Mouse (Mus musculus): ENCODE data around the gene Sart1. TPM values are rescaled to one million over a fixed set of nuclear protein-coding genes. Genes with fewer than 3 reads are reported as not detected.

The Sart1 gene
- 93.3 and 103 TPM in 2 replicates for total RNA-seq (2017)

DNA sequence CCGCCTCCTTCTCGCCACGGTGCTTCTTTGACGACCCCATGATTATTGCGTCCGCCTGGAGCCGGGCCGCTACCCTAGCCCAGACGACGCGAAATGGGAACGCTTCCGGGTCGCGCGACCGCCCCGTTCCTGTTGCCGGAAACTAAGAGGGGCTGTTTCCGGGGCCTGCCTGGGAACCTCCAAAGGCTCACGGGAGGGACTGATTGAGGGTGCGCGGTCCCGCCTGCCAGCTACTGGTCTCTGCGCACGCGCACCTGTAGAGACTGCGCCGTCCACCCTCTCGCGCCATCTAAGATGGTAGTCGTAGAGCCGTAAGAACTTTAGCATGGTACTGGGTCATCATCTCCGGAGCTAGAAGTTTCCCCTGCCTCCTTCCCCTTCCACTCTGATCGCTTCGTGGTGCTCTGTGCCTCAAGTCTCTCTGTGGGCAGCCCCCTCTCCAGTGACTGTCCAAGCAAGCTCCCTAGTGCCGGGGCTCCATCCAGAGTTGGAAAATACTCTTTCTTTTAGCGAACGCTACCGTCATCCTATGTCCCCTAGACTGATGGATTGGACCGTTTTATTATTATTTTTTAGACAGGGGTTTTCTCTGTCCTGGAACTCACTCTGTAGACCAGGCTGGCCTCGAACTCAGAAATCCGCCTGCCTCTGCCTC, at the start of gene Sart1:
Gene Sart1 (minus strand): TSS at position 116 of the 655 bp plus-strand sequence.
- peak; percentile 94 for ATAC-seq (replicated peaks; ENCODE audit: low read depth, poor library complexity, severe bottlenecking)

DNA sequence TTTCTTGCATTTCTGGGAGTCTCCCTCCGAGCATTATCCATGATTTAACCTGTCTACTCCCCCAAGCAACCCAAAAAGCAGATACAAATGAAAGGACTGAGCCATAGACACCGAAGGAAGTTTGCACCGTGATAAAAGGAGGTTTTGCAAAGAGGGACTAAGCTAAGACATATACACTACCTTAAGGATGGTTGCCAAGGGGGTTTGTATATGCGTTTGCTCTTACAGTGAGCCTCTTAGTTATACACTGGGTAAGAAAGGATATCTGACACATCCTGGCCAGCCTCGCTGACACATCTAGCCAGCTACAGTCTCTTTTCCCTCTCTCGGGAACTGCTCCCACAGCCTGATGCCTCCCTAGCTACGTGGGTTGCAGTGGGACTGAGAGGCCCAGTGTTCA, 45.4 kb upstream of the Sart1 start:
- ATAC-seq (replicated peaks; ENCODE audit: low read depth, poor library complexity, severe bottlenecking) = no peak

DNA sequence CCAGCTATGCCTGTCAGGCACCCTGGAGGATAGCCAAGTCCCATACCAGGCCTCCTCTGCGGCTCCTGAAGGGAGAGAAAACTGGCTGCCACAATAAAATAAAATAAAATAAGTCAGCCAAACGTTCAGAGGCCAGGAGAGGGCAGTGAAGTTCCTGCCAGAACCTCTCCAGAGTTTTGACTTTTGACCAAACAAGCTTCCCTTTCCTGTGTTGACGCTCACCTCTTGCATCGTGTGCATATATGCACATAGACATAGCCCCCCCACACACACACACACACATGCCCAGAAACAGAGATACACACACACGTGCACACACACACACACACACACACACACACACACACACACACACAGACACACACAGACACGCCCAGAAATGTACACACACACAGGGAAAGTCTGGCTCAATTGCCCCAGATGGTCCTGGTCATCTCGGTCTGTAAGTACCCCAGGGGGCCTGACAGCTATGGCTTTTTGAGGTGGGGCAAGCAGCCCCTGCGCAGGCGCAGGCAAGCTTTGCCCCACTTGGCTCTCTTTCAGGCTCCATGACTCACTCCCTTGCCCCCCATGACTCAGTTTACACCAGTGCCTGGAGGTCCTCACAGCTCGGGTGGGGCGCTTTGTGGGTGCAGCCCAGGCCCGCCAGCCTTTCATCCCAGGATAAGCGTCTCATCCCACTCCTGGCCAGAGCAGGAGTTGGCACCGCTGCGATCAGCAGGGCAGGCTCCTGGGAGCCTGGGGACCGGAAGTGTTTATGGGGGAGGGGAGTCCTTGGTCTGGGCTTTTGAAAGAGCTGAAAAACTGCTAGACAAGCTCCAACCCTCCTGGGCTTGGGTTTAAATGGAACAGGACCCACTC, 44.7 kb upstream of the Sart1 start:
- peak; percentile 75 for ATAC-seq (replicated peaks; ENCODE audit: low read depth, poor library complexity, severe bottlenecking)

DNA sequence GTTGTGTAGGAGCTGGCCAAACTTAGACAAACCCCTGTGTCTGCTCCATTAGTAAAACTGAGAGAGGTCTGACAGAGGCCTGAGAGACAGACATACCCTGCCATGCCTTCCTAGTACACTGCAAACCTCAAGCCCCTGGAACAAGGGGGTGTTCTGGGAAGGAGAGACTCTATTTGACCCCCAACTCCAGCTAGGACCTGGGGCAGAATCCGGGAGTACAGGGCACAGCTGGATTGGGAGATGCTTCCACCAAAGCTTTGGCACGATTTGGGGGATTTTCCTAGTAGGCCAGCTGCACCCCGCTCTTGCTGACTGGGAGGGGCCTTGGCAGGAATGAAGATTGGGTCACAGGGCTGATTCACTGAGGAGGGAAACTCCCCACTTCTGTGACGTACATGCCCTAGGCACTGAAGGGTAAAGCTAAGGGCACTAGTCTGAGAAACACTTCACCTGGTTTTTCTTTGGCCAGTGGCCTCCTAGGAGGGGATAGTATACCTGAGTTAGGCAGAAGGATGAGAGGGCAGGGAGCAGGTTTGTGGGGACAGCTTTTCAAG, 43.5 kb upstream of the Sart1 start:
- ATAC-seq (replicated peaks; ENCODE audit: low read depth, poor library complexity, severe bottlenecking) = no peak

DNA sequence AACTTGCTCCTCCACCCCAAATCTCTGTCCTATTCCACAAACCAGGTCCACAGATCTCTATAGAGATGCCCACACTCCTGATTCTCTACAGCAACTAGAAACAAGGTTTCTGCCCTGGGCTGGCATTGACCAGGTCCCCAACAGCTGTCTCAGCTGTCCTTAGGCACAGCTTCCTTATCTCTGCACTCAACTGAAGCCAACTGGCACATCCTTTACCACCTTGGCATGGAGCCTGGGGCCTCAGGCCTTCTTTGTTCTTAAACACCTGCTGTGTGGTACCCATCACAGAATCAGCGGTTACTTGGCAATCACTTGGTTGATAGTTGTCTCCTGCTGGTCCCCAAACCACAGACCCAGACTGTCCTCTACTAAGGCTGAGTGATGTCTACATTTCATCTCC, 41.9 kb upstream of the Sart1 start:
- ATAC-seq (replicated peaks; ENCODE audit: low read depth, poor library complexity, severe bottlenecking) = no peak

DNA sequence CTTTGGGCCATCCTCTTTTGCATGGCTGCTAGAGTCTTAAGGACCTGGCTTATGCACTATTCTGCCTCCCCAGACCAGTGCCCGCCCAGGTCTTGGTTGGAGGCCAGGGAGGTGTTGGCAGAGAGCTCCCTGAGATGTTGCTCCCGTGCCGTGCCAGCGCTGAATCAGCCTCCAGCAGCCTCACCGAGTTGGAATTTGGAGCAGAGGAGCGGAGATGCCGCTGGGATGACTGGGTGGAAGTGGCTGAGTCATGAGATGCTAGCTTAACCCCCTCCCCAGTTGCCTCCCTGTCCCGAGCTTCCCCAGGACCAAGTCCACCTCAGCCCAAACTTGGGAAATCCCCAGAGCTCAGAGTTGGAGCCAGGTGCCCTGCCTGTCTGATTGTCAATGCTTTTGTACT, 41.3 kb upstream of the Sart1 start:
- no peak for ATAC-seq (replicated peaks; ENCODE audit: low read depth, poor library complexity, severe bottlenecking)

DNA sequence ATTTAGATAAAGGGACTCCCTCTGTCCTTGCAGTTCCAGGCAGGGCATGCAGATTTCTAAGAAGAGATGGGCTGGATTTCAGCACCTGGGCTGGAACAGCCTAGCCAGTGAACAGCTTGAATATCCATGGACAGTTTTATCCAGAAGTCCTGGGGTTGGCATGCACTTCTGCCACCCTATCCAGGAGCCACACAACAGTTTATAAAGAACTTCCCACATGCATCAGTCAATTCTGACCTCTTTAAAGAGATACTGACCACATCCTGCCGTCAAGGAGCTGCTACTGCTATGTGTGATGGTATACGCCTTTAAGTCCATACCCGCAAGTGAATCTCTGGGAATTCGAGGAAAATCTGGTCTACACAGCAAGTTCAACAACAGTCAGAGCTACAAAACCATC, 40.7 kb upstream of the Sart1 start:
- ATAC-seq (replicated peaks; ENCODE audit: low read depth, poor library complexity, severe bottlenecking) = no peak

DNA sequence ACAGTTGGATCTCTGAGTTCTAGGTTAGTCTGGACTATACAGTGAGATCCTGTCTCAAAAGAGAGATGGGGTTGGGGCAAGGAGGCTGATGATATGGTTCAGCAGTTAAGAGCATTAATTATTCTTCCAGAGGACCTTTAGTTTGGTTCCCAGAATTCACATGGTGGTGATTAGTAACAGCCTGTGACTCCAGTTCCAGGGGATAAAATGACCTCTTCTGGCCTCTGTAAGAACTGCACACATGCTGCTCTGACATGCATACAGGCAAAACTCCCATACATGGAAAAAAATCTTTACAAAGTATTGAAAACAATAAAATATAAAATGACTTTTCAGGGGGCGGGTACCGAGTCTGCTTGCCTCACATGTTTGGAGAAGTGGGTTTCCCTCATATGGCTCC, 39.6 kb upstream of the Sart1 start:
- no peak for ATAC-seq (replicated peaks; ENCODE audit: low read depth, poor library complexity, severe bottlenecking)

DNA sequence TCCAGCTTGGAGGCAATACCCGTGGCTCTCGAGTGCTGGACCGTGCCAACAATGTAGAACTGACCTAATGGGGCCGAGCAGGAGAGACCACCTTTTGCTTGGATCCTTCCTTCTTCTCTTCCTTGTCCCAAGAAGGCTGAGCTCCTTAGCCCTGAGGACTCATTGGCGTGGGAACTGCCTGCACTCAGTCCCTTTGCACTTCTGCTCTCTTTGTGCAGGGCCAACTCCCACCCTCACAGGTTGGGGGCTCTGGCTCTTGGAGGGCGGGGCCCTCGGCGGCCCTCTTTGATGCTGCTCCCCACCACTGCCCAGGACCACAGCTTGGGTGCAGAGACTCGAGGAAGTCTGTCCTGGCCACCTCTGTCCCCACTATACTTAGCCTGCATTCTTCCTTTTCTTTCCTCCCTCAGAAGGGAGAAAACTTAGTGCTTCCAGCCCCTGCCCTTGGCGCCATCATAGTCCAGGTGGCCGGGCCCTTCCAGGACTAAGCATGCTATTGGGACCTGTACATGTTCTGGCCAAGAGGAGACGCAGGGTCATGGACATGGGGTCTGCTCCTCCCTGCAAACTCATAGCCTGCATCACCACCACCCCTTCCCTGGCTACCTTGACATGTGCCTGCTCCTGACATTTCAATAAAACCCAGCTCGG, 38.3 kb upstream of the Sart1 start:
- no peak for ATAC-seq (replicated peaks; ENCODE audit: low read depth, poor library complexity, severe bottlenecking)

DNA sequence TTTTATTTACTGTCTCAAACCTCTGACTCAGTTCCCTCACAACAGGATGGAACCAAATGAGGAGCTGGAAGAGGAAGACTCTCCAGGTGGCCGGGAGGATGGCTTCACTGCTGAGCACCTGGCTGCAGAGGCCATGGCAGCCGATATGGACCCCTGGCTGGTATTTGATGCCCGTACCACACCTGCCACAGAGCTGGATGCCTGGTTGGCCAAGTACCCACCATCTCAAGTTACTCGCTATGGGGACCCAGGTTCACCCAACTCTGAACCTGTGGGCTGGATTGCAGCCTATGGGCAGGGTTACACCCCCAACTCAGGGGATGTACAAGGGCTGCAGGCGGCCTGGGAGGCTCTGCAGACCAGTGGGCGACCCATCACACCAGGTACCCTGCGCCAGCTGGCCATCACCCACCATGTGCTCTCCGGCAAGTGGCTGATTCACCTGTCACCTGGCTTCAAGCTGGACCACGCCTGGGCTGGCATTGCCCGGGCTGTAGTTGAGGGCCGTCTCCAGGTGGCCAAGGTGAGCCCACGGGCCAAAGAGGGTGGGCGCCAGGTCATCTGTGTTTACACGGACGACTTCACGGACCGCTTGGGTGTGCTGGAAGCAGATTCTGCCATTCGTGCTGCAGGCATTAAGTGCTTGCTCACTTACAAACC, 37.5 kb upstream of the Sart1 start:
- ATAC-seq (replicated peaks; ENCODE audit: low read depth, poor library complexity, severe bottlenecking) = no peak

DNA sequence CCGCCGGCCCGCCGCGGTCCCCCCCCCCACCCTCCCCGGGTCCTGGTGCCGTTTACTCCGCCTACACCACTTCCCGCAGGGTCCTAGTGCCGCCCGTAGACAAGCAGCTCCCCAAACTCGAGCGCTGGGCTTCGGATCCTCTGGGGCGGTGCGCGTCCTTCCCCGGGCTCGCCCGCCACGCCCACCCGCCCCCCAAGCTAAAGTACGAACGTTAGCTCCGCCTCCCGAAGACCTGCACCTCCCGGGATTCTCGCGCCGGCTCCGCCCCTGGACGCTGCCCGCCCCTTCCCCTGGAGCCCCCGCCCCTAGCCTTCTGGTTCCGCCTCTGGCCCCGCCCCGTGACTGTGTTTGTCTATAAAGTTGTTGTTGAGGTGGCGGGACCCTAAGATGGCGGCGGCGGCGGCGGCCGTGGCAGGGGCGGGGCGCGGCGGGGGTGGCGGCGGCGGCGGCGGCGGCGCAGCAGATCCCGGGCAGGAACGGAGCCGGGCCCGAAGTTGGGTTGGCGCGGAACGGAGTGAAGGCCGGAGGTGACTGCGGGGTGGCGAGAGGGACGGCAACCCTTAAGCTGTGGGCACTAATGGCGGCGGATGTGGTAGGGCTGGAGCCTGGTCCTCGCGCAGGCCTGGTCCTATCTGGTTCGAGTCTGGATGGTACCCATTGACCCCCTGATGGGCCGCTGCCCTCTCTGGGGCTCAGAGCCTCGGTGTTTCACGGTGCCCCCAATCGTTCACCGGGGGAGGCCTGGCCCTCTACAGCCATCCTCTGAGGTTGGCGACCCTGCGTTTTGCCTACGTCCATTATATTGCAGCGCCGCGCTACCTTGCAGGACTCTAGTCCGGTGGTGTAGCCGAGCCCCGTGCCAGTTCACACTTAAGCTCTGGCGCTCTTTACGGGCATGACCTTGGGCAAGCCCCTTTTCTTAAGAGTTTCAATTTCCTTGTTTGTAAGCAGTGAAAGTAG, 36.6 kb upstream of the Sart1 start, which contains the start of the genes Drap1 and AI837181:
Gene Drap1 (minus strand): TSS at position 198 of the 960 bp plus-strand sequence.
Gene AI837181 (plus strand): TSS at position 363 of the 960 bp plus-strand sequence.
- peak; percentile 71 for ATAC-seq (replicated peaks; ENCODE audit: low read depth, poor library complexity, severe bottlenecking)

DNA sequence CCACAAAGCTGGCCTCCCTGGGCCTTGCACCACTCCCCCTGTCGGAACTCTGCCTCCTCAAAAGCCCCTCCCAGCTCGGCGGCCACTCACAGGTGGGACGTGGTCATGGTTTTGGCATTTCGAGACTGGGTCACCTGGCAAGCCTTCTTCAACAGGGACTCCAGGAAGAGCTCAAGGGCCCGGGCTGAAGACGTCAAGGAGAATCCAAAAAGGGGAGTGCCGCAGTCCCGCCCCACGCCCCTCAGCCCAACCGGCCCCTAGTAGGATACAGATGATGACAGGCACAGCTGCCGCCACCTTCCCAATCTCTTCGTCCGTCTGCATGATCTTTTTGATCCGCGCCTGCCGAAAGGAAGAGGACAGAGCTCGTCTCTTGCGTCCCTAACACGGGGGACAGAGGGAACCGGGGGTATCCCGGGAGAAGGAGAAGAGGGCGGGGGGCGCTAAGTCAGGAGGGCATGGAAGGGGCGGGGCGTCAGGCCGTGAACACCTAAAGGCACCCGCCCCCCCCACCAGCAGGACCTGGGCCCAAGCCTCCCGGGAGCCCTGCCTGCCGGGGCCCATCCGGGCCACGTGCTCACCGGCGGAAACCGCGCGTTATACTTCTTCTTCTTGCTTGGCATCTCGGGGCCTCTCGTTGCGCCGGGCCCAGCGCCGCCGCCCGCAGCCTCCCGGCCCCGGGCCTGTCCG, 35.7 kb upstream of the Sart1 start:
- peak; percentile 37 for ATAC-seq (replicated peaks; ENCODE audit: low read depth, poor library complexity, severe bottlenecking)

DNA sequence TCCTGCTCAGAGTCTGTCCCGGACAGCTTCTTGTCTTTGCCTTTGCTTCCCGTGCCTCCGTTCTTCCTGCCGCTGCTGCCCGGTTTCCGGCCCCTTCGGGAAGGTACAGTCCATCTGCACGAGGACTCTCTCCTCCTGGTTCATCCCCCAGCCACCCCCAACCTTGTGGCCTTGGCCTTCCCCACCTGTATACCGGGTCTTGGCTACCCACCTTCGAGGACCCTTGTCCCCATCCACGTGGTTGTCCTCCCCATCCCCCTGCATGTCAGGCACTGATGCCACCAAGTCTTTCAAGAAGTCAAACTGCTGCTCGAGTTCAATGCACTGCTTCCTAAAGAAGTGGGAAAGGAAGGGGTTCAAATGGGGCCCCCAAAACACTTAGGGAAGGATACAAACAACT, 35.1 kb upstream of the Sart1 start:
- ATAC-seq (replicated peaks; ENCODE audit: low read depth, poor library complexity, severe bottlenecking) = no peak

DNA sequence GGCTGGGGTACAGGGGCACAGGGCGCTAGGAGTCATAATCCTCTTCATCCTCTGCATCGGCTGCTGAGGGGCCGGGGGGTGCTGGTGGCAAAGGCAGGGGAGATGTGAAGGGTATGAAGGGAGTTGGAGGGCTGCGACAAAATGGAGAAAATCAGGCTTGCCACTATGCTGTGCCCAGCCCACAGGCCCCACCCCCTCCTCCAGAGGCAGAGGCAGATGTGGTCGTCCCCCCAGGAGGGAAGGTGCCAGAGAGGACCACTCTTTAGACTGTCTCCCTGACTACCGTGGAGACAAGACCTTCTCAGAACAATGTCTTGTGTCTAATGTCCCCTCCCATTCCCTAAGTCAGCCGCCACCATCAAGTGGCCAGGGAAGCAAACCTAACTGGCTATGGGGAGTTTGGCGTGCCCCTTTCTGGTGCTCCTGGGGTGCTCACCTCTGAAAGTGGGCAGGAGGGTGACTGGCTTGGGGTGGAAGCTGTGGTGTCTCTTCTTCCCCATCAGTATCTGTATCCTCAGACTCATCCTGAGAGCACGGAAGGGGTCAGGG, 34.5 kb upstream of the Sart1 start:
- no peak for ATAC-seq (replicated peaks; ENCODE audit: low read depth, poor library complexity, severe bottlenecking)

DNA sequence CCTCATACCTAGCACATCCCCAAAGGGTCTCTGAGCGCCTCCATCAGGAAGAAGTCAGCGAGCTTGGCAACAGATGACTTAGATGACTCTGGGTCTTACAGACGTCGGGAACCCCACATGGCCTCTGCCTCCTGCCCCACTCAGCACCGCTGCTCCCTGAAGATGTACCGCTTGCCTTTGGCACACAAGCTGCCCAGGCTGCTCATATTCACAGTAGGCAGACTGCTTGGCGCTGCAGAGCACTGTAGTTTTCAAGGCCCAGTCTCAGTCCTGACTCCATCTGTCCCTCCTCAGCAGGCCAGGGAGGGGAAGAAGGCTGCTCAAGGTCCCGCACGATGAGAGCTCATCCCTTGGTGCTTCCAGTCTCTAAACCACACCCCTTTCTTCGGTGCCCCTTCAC, 33.8 kb upstream of the Sart1 start:
- ATAC-seq (replicated peaks; ENCODE audit: low read depth, poor library complexity, severe bottlenecking) = no peak

DNA sequence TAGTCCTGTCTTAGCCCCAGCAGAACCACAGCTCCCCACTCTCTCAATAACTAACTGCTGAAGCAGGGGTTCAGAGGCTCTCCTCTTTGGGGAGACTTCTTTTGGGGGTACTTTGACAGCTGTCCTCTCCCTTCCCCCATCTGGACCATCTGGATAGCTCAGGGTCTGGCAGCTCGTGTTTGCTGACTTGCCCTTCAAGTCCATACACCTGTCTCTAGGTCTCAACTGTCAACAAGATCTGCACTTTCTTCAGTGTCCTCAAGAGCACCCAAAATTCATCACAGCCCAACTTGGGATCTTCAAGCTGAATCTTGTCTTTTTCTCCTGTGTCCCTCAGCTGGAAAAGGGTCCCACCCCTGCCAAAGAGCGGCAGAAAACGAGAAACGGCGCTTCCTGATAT, 33.3 kb upstream of the Sart1 start:
- no peak for ATAC-seq (replicated peaks; ENCODE audit: low read depth, poor library complexity, severe bottlenecking)

DNA sequence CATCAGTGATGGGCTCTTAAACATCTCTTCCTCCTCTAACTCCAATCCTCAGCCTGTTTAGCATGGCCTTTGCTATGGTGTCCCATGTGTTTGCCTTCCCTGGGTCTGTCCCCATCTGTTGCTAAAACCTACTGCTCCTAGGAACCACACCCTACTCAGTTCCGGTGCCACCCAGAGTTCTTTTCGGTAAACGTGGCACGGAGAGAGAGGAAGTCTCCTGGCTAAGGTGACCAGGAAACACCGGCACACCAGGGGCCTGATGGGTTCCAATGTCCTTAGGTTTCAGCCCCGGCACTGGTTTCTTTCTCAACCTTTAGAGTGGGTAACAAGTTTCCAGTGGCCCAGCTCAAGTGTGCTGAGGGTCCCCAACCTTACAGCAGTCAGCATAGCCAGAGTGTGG, 32.1 kb upstream of the Sart1 start:
- no peak for ATAC-seq (replicated peaks; ENCODE audit: low read depth, poor library complexity, severe bottlenecking)

DNA sequence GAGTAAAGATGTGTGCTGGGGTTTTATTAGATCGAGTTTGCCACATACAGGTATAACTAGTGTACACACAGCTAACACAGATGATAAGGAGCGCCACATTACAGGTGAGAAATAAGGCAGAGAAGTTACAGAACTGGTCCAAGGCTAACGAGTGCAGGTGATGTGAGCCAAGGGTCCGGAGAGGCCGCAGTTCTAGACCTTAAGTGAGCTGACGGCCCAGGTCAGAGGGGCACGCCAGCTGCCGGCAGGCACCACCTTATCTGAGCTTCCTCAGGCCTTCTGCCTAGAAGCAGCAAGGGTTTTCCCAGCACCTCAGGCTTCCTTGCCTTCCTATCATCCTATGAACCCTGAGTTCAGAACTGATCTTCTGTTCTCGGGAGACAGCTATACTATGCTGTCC, 31.1 kb upstream of the Sart1 start:
- ATAC-seq (replicated peaks; ENCODE audit: low read depth, poor library complexity, severe bottlenecking) = no peak

Measured in common myeloid progenitor, adult 5-6 weeks (primary cell).